Mouse (Mus musculus): ENCODE measurements at regions not wholly inside any gene's neighbourhood (a gene's known extent, or its start where the extent isn't known, plus 50 kb on each side); places are given as distances from the start of the nearest gene placed in this dataset.
A peak's percentile ranks its signal among the peaks of the same experiment; 100 is the strongest.
"Not testable (repeated sequence)": the region's sequence is repeated elsewhere in the genome, so short reads cannot be mapped to it uniquely, and the experiment has no call there.

- no peak for DNase-seq (ENCODE audit: low spot score in 2 of 2)
Measured at GRCm38 (mm10) chr10:68961376-68961775, 189.9 kb upstream of the Rhobtb1 start.

- DNase-seq (ENCODE audit: low spot score in 2 of 2), result no peak
Measured at GRCm38 (mm10) chr10:68963090-68963489, 188.1 kb upstream of the Rhobtb1 start.

- no peak for DNase-seq (ENCODE audit: low spot score in 2 of 2)
Measured at GRCm38 (mm10) chr10:68965271-68965670, 186.0 kb upstream of the Rhobtb1 start.

GRCm38 (mm10) chr10:68967976-68968968 lies 183.0 kb upstream of the Rhobtb1 start:
- DNase-seq (ENCODE audit: low spot score in 2 of 2), result no peak

GRCm38 (mm10) chr10:68970521-68970920 lies 180.7 kb upstream of the Rhobtb1 start:
- DNase-seq (ENCODE audit: low spot score in 2 of 2), result peak; percentile 23 to 25

- no peak for DNase-seq (ENCODE audit: low spot score in 2 of 2)
Measured at GRCm38 (mm10) chr10:68974771-68975170, 176.5 kb upstream of the Rhobtb1 start.

GRCm38 (mm10) chr10:68976443-68977025 lies 174.7 kb upstream of the Rhobtb1 start:
- peak; percentile 23 to 61 for DNase-seq (ENCODE audit: low spot score in 2 of 2)

- DNase-seq (ENCODE audit: low spot score in 2 of 2), result no peak
Measured at GRCm38 (mm10) chr10:68978115-68978514, 173.1 kb upstream of the Rhobtb1 start.

- DNase-seq (ENCODE audit: low spot score in 2 of 2), result no peak
Measured at GRCm38 (mm10) chr10:68979949-68980348, 171.3 kb upstream of the Rhobtb1 start.

- no peak for DNase-seq (ENCODE audit: low spot score in 2 of 2)
Measured at GRCm38 (mm10) chr10:68982288-68982687, 168.9 kb upstream of the Rhobtb1 start.

- peak in 1 of 2 experiments; percentile 6 for DNase-seq (ENCODE audit: low spot score in 2 of 2)
Measured at GRCm38 (mm10) chr10:68990584-68990983, 160.7 kb upstream of the Rhobtb1 start.

GRCm38 (mm10) chr10:68999610-69000009 lies 151.6 kb upstream of the Rhobtb1 start:
- no peak for DNase-seq (ENCODE audit: low spot score in 2 of 2)

- DNase-seq (ENCODE audit: low spot score in 2 of 2), result no peak
Measured at GRCm38 (mm10) chr10:69001654-69002435, 149.4 kb upstream of the Rhobtb1 start.

- peak; percentile 62 to 89 for DNase-seq (ENCODE audit: low spot score in 2 of 2)
Measured at GRCm38 (mm10) chr10:69005199-69005872, 145.9 kb upstream of the Rhobtb1 start.

- not testable (repeated sequence) for DNase-seq (ENCODE audit: low spot score in 2 of 2)
Measured at GRCm38 (mm10) chr10:69008679-69009078, 142.6 kb upstream of the Rhobtb1 start.

- no peak for DNase-seq (ENCODE audit: low spot score in 2 of 2)
Measured at GRCm38 (mm10) chr10:69020811-69021743, 130.2 kb upstream of the Rhobtb1 start.

GRCm38 (mm10) chr10:69033410-69033809 lies 117.8 kb upstream of the Rhobtb1 start:
- DNase-seq (ENCODE audit: low spot score in 2 of 2), result no peak

- no peak for DNase-seq (ENCODE audit: low spot score in 2 of 2)
Measured at GRCm38 (mm10) chr10:69034390-69035120, 116.7 kb upstream of the Rhobtb1 start.

GRCm38 (mm10) chr10:69035536-69035935 lies 115.7 kb upstream of the Rhobtb1 start:
- DNase-seq (ENCODE audit: low spot score in 2 of 2), result not testable (repeated sequence)

GRCm38 (mm10) chr10:69036096-69036495 lies 115.1 kb upstream of the Rhobtb1 start:
- no peak for DNase-seq (ENCODE audit: low spot score in 2 of 2)
